Mouse (Mus musculus) left cerebral cortex, postnatal 25 days (tissue): ENCODE results near the gene Ktn1. TPM values are rescaled to one million over a fixed set of nuclear protein-coding genes. Genes with fewer than 3 reads are reported as not detected.

Source experiments
- DNase-seq, 2 experiments: peaks; one replicate each; pipeline ENCODE4 v3.0.0; 2022; ENCODE audit warnings: low spot score in 2 of 2, mixed read lengths in 1 of 2
- intact Hi-C: fragments of 180-260 bp; cut with DNase I; formaldehyde crosslinking; loops from one replicate; pipeline ENCODE4 v1.15.1; 2025
- total RNA-seq, 2 experiments: library from RNA; stranded (reverse); gene quantifications; 2 replicates each; pipeline ENCODE4 v1.2.3; 2021

Ktn1 gene
- total RNA-seq, 2 experiments from 2014 or later = 92.1 to 99.2 TPM

GRCm38 (mm10) chr14:47655444-47655843, 7.2 kb downstream of the Ktn1 start:
- intact Hi-C loops = no loop called here
- DNase-seq = no peak

DNA sequence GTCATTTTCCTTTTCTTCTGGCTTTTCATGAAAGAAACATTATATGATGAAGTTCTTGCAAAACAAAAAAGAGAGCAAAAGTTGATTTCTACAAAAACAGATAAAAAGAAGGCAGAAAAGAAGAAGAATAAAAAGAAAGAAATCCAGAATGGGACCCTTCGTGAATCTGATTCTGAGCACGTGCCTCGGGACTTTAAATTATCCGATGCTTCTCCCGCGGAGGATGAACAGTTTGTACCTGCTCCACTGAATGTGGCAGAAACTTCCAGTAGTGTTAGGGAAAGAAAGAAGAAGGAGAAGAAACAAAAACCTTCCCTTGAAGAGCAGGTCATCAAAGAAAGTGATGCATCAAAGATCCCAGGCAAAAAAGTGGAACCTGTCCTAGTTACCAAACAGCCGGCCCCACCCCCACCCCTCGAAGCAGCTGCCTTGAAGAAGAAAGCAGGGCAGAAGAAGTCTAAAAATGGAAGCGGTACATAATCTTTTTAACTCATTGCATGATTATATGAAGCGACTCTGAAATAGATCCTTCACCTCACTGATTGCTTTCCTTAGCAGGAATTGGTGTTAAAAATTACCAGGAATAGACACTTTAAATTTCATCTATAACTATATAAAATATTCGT, 15.7 kb downstream of the Ktn1 start:
- intact Hi-C loops = no loop called here
- DNase-seq = no peak

GRCm38 (mm10) chr14:47664470-47664864, 16.2 kb downstream of the Ktn1 start:
- intact Hi-C loops = no loop called here
- no peak for DNase-seq

- intact Hi-C loops = no loop called here
- no peak for DNase-seq
These were observed 17.0 kb downstream of the Ktn1 start for GRCm38 (mm10) chr14:47665061-47665778.

GRCm38 (mm10) chr14:47668096-47668495, 19.8 kb downstream of the Ktn1 start:
- peak in 1 of 2 experiments; percentile 48 for DNase-seq
- intact Hi-C loops = no loop called here

DNA sequence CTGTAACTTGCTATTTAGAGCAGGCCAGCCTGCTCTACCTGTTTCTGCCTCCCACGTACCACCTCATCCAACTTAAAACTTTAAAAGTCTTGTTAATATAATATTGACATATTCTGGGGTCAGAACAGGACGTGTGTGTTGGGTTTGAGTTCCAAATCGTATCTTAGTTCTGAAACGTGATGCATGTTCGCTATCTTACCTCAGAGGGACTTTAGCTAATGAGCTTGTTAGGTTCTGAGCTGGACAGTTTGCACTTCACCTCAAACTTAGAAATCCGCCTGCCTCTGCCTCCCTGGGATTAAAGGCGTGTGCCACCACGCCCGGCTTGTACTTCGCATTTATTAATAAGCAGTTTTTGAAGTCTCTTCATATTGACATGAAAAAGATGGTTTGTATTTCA, 34.6 kb downstream of the Ktn1 start:
- no peak for DNase-seq

DNA sequence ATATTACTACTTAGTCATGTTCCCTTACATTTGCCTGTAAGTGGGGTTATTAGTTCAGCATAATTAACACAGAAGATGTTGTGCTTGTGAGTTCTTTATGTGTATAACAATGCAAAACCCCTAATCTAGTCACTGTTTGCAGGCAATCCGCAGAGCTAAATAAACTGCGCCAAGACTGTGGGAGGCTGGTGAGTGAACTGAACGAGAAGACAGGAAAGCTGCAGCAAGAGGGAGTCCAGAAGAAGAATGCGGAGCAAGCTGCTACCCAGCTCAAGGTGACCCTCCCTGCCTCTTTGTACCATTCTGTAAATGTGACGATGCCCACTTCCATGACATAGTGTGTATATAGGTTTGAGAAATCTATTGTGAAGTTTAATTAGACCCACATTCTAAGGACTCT, 36.3 kb downstream of the Ktn1 start:
- DNase-seq = peak in 1 of 2 experiments; percentile 55
- intact Hi-C loops = no loop called here

More for the DNA sequence above, 34.6 kb downstream of the Ktn1 start:
- intact Hi-C loops = no loop called here

DNA sequence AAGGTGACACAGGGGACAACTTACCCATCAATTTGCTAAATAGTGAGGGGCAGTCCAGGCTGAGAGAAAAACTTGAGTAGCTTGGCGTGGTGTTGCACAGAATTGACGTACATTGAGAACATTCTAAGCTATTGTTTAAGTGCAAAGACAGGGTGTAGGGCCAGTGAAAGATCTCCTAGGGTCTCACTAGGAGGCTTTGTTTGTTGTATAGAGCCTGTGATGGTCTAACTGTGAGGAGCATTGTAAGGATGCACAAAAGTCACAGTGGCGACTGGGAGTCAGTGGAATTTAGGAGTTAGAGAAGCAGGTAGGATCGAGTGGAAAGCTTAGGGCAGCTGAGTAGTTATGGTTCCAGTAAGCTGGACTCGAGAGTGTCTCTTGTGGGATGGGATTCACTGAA, 50.9 kb downstream of the Ktn1 start:
- intact Hi-C loops = no loop called here
- no peak for DNase-seq

- intact Hi-C loops = no loop called here
- no peak for DNase-seq
These were observed 61.3 kb downstream of the Ktn1 start for GRCm38 (mm10) chr14:47709546-47709945.

GRCm38 (mm10) chr14:47715771-47716170, 67.5 kb downstream of the Ktn1 start:
- intact Hi-C loops = no loop called here
- DNase-seq = no peak

DNA sequence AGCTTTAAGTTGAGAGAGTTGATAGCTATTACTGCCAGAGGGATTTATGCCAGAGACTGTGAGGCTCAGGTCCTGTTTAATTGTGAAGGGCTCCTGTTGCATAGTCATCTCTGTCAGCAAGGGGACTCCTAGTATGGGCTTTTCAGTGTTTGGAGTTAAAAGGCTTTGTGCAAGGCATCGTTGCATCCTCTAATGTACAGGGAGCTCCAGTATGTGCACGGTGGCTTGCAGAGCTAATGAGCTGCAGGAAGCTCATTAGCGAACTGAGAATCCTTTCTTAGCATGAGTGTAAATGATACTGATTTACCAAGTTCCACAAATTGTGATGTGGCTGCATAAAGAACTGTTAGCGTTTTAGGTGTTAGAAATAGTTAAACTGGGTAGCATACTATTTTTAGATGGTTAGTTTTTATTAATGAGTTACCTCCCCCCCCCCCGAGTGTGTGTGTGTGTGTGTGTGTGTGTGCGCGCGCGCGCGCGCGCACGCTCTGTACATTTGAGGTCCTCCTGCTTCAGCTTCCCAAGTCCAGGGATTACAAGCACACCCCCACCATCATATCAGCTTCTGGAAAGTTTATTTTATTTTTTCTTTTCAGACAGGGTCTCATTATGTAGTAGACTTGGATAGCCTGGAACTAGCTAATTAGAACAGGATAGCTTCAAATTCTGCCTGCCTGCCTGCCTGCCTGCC, 69.8 kb downstream of the Ktn1 start:
- no peak for DNase-seq
- intact Hi-C loops = no loop called here

- intact Hi-C loops = no loop called here
- no peak for DNase-seq
These were observed 71.8 kb downstream of the Ktn1 start for GRCm38 (mm10) chr14:47720023-47720422.

DNA sequence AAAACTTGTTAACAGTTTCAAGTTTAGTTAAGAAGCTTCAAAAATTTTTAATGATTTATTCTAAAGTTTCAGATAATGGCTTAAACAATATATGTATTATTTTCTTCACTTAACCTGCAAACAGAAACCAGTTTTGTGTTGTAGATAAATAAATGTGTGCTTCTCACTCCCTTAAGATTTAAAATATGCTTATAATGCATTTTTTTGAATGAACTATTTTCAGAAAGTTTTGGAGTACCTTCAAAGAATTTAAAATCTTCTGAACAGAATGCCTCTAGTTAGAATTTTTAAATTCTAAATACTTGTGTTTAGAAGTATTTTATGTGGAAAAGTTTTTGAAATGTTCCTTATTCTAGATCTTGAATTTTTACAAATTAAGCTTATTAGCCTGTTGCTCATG, 74.8 kb downstream of the Ktn1 start:
- intact Hi-C loops = no loop called here
- no peak for DNase-seq

DNA sequence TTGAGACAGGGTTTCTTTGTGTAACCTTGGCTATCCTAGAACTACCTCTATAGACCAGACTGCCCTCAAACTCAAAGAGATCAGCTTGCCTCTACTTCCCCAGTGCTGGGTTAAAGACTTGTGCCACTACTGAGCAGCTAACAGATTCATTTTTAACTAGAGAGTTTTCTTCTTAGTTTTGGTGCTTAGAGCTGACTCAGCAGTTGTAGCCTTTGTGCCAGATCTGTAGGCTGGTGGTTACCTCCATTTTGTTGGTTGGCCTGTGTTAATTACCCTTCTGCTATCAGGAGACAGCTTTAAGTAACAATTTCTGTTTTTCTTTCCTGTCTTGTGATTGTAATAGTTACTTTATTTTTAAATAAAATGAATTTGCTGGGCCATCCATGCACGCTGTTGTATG, 80.3 kb downstream of the Ktn1 start:
- intact Hi-C loops = no loop called here

DNA sequence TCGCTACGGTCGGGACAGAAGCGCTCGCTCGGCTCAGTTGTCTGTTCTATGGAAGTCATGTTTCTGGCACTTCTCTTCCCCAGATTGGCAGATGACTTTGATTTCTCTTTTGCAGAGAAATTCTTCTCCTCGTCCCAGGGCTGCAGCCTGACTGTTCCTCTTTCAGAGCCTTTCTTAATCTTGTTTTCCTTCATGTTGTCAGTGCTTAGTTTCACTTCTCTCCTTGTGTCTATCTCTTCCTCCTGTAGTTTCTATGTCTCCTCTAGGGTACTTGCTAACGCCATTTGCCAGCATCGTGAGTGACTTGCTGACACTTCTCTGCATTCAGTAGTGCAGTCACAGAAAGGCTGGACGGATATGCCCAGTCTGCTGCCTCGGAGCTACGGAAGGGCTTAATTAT, 87.1 kb downstream of the Ktn1 start:
- intact Hi-C loops = no loop called here

More for the DNA sequence above, 80.3 kb downstream of the Ktn1 start:
- no peak for DNase-seq

DNA sequence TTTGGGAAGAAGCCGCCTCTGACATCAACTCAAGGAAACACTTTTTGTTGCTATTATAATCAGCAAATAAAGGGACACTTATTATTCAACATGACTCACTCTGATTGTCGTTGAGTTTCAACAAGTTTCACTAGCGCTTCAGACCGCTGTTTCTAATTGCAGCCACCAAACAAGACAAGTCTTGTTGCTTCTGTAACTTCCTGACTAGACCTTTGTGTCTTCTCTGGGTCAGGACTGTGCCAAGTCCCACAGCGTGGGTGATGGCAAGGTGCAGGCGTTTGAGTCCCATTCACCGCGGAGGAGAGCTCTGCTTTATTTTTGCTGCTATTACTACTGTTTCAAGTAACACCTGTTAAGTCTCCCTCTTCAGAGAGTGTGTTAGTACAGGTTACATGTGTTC, 88.2 kb downstream of the Ktn1 start:
- intact Hi-C loops = no loop called here
- DNase-seq = no peak

More for the DNA sequence above, 87.1 kb downstream of the Ktn1 start:
- DNase-seq = peak in 1 of 2 experiments; percentile 28

- no peak for DNase-seq
These were observed 92.2 kb downstream of the Ktn1 start for GRCm38 (mm10) chr14:47740316-47740996.

DNA sequence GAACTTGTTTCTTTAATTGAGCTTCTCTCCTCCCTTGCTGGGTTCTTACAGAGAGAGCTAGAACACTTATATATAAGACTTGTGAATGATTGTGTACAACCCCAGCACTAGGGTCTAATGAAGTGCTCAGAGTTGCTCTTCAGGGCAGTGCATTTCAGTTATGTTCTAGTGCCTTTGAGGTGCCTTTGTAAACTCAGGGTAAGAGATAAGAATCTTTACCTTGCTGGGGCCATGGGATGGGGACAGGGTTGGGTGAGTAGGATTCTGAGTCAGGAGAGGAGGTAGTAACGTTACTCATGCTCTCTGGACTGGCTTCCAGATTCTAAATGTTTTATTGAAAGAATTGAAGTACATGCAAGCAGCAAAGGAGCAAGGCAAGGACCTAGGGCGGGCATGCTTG, 92.8 kb downstream of the Ktn1 start:
- intact Hi-C loops = loop anchor here (10.0 kb wide), 1 partner anchor 1254 kb away; no protein-coding TSS in a partner anchor
- DNase-seq = no peak

More at GRCm38 (mm10) chr14:47740316-47740996, 92.2 kb downstream of the Ktn1 start:
- intact Hi-C loops = loop anchor here (10.0 kb wide), 1 partner anchor 1254 kb away; no protein-coding TSS in a partner anchor

DNA sequence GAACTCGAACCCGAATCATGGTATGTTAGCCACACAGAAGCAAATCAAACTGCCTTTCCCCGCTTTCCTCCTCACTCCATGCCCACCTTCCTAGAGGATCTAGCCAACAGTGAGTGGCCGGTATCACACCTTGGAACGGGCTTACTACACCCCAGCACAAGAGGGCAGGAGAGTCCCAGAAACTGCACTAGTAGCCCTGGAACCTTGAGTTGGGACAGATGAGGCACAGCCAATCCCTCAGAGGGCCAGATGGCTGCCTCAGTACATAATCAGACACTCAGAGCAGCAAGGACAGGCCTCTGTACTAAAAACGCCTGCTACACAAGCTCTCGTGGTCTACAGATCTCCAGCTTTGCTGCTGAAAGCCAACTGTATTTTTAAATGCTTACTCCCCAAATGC, 94.4 kb downstream of the Ktn1 start:
- no peak for DNase-seq
- intact Hi-C loops = loop anchor here (10.0 kb wide), 1 partner anchor 1252 kb away; no protein-coding TSS in a partner anchor

GRCm38 (mm10) chr14:47745086-47745485, 96.8 kb downstream of the Ktn1 start:
- intact Hi-C loops = loop anchor here (10.0 kb wide), 1 partner anchor 1250 kb away; no protein-coding TSS in a partner anchor
- no peak for DNase-seq
